Mouse (Mus musculus) brain, embryonic 14.5 days (tissue): ENCODE results near the gene Anapc11. TPM values are rescaled to one million over a fixed set of nuclear protein-coding genes. Genes with fewer than 3 reads are reported as not detected.
A peak's percentile ranks its signal among the peaks of the same experiment; 100 is the strongest.

Experiments
- DNase-seq: peaks from one replicate; pipeline ENCODE4 v3.0.0-alpha.2; 2011; ENCODE audit warnings: low read depth
- CTCF ChIP-seq: fragments of 200-500 bp; IDR thresholded peaks from 2 replicates; pipeline ENCODE4 v1.5.1; 2012; ENCODE audit warnings: inconsistent platforms, mild to moderate bottlenecking, moderate library complexity, borderline replicate concordance; ENCODE audit not compliant: insufficient read depth, insufficient read length; ENCODE audit errors: extremely low read depth
- POLR2A ChIP-seq: fragments of 200-500 bp; IDR thresholded peaks from 2 replicates; pipeline ENCODE4 v1.6.1; 2012; ENCODE audit warnings: mild to moderate bottlenecking, inconsistent platforms, borderline replicate concordance; ENCODE audit not compliant: poor library complexity, insufficient read depth, insufficient read length, severe bottlenecking; ENCODE audit errors: extremely low read depth
- polyA plus RNA-seq: library from polyadenylated mRNA; depleted of rRNA; stranded (reverse); fragments of >200 nt; gene quantifications from 2 replicates; pipeline ENCODE4 v1.2.3, GENCODE M21; 2012

The Anapc11 gene
- polyA plus RNA-seq, 1 experiment: 175 TPM

DNA sequence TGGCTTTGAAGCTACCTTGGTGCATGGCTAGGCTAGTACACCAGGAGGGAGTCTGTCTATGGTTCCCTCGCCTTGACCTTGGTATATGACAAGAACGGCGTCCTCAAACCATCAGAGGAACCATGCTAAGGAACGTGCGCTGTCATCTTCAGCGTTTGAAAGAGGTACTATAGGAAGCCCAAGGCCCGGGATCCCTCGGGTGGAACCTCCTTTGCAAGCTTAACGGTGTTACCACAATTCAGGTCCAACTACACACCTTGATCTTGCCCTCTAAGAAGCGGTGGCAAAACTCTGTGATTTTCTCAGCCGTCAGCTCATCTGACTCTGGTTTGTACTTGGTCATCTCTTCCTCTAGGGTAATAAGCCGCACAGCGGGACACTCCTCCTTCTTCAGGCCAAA, 35.3 kb upstream of the Anapc11 start:
- TF ChIP-seq CTCF (no peak), POLR2A (no peak)
- DNase-seq: no peak

DNA sequence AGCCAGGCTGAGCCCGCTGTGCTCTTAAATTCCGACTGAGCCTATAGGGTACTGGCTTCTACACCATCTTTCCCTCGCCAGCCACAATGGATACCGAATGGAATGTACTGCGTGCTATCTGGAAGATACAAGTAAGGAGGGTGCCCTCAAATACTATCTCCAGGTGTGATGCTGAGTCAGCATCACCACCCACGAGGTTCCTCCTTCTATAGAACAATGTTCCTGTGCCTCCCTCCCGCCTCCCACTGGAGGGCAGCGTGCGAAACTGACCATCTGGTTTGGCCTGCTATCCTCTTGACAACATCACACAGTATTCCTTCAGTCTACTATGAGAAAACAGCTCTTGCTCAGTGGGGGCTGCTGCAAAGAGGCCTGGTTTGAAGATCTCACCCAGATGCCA, 33.1 kb upstream of the Anapc11 start:
- no peak for TF ChIP-seq CTCF
- no peak for TF ChIP-seq POLR2A

DNA sequence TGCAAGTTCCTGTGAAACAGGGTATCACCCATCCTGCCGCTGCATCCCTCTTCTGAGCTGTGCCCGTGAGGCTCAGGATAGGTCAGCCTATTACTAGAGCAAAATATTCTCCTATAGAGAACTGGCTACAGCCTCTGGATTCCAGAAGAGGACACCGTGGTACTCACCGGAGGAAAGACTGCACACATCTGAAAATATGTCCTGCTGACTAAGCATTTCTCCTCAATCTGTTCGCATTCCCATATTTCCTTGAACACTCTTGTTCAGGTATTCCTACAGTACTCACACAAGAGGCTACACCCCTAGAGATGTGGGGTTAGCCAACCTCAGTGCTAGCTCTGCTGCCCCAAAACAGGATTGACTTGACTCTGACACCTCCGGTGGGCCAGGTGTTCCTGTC, 29.9 kb upstream of the Anapc11 start:
- TF ChIP-seq POLR2A (no peak), CTCF (no peak)
- no peak for DNase-seq

More for the DNA sequence above, 33.1 kb upstream of the Anapc11 start:
- DNase-seq: no peak

DNA sequence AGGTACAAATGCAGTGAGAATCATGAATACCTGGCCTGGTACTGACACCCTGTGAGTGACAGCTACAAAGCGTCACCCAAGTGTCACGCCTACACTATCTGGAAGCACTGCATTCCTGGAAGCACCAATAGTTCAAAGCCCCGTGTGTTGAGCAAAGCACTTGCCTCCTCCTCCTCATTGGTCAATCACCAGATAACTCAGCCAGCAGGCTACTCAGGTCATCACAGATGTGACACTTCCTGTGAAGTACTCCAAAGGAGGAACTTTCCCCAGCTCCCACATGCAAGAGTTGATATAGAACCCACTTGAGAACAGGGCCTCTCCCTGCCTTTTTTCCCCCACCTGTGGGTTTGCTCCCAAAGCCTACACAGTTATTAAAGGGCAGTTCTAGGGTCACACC, 27.1 kb upstream of the Anapc11 start:
- no peak for DNase-seq
- TF ChIP-seq POLR2A: no peak
- no peak for TF ChIP-seq CTCF

DNA sequence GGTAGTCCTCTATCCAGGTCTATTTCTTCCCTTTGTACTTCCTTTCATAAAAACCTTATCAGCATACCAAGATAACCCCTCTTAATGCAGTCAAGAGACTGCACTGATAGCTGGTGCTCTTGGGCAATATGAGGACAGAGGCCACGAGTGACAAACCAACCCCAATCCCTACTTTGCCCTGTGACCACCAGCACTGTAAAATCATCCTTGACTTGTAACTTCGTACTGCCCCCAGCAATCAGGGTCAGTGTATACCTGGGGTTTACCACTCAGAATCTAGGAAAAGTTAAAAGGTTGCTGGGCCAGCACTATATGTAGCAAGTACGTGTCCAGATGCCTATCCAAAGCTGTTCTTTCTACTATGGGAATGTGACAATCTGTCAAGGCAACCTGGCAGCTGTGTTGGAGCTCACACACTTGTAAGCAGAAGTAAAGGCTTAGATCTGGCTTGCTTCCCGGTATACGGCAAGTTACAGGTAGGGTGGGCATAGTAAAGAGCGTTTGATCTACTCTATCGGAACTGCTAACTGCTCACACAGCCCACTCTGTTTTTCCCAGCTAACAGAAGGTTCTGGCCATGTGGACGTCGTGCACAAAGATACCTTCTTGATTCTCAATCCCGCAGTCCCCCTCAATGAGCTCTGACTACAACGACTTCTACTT, 26.3 kb upstream of the Anapc11 start:
- peak; percentile 19 for DNase-seq
- TF ChIP-seq POLR2A (no peak), CTCF (no peak)

DNA sequence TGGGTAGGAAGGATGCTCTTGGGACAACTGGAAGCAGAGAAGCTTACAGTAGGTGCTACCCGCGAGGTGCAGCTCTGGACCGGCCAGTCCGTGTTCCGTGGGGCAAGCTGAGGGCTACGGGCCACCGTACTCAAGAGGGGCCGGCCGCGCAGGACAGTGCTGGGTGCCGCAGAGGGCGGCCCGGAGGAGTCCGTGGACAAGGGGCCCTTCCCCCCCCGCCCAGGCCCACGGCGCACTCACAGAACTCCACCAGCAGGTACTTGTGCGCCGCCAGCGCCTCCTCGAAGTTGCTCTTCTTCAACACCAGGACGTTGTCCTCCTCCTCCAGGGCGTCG, 25.8 kb upstream of the Anapc11 start:
- DNase-seq: no peak
- no peak for TF ChIP-seq POLR2A
- TF ChIP-seq CTCF: no peak

DNA sequence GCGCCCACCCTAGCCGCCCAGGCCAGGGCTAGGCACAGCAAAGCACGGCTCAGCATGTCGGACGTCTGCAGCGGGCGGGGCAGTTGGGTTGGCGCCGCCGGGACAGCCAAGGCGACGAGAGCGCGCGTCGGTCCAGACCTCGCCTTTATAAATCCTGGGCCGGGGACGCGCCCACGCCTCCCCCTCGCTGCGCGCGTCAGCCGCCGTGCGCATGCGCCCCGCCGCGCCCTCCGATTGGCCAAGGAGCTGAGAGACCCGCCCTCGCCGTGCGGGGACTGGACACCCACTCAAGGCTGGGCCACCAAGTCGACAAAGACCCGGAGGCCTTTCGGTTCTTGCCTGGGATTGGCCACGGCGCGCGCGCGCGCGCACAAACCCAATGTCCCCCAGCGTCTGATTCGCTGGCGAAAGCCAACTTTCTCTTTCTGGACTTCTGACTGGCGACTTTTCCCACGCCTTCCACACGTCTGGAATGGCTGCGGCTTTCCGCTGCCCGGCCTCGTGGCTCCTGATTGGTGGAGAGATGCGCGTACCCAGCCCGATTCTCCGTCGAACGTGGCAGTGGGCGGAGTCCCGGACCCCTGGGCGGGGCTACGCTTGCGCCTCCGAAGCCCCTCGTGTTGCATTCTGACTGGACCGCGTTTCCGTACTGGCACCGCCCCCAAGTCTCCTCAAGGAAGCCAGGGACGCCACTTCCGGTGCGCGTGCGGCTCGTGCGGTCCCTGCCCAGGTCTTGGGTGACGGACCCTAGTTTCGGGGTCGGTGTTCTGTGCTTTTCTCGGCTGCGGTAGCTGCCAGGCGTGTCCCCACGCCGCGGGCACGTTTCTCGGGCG, 25.3 kb upstream of the Anapc11 start, which contains the start of gene P4hb:
P4hb (minus strand) TSS at position 502 of the 833 bp plus-strand sequence.
- peak; percentile 100 for DNase-seq

DNA sequence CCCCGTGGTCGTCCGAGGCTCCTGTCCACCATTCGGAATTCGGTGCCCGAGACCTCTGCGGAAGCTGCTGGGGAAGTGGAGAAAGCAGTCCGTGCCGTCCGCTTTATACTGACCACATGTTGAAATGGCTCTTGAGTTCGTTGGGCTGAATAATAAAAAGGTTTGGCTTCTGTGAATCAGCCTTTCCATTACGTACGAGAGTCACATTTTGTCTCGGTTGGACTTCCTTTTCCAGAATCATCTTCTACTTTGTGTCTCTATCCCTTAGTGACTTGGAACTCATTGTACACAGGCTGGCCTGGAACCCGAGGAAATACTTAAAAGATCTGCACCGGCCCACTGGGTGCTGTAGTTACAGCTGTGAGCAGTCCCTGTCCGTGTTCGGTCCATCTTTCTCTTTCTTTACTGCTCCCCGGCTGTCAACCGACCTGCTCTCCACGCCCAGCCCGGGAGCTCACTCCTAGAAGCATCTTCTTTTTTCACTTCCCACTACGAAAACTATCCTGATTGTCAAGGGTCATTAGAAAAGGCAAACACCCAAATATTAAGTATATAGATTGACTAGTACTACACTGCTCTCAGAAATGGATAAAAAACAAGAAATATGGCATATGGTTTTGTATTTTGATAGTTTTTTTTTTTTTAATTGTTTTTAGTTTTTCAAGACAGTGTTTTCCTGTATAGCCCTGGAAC, 24.5 kb upstream of the Anapc11 start:
- TF ChIP-seq CTCF (no peak), POLR2A (no peak)
- no peak for DNase-seq

More for the DNA sequence above, 25.3 kb upstream of the Anapc11 start, which contains the start of gene P4hb:
- TF ChIP-seq POLR2A (peak; percentile 93), CTCF (no peak)

DNA sequence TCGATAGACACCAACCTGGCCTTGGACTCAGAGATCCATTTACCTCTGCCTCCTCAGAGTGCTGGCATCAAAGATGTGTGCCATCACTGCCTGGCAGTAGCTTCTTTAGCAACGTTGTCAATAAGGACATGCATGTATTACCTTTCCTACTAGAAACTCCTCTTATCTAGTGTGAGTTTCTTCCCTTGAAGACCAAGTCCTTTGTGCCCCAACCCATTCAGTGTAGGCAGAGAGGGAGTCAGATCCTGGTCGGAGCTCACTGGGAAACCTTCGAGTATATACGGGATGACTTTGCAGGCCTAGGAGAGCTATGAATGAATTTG, 24.0 kb upstream of the Anapc11 start:
- TF ChIP-seq POLR2A: no peak
- TF ChIP-seq CTCF: no peak
- DNase-seq: no peak

DNA sequence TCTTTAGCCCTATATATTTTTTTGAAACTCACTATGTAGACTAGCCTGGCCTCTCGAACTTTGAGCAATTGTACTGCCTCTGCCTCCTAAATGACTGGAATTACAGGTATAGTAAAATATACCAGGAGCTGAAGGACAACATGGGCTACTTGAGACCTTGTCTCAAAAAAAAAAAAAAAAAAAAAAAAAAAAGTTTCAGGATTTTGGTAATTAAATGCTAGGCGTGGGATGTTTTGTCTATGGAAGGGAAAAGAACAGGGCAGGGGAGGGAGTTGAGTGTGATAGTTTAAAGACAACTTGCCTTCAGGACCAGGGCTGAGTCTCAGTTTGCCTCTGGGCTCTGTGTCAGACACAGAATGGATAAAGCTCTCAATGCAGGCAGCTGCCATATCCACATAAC, 23.2 kb upstream of the Anapc11 start:
- no peak for TF ChIP-seq CTCF
- no peak for TF ChIP-seq POLR2A
- no peak for DNase-seq

DNA sequence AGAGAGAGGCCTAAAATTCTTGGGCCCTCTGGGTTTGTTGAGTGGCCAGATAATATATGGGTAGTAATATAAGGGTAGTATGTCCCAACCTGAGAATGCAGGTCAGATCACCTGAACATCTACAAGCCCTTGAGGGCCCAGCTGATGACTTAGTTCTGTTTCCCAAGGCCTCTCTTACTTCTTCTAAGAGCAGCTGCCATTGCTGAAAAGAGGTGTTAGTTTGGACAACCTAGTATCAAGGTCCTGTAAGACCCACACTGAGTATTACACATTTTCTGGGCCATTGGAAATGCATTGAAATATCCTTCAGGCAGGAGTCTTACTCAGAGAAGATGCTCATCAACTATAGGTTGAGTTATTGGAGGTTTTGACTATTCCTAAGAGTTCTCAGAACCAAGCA, 22.3 kb upstream of the Anapc11 start:
- TF ChIP-seq CTCF (no peak), POLR2A (no peak)
- DNase-seq: no peak

DNA sequence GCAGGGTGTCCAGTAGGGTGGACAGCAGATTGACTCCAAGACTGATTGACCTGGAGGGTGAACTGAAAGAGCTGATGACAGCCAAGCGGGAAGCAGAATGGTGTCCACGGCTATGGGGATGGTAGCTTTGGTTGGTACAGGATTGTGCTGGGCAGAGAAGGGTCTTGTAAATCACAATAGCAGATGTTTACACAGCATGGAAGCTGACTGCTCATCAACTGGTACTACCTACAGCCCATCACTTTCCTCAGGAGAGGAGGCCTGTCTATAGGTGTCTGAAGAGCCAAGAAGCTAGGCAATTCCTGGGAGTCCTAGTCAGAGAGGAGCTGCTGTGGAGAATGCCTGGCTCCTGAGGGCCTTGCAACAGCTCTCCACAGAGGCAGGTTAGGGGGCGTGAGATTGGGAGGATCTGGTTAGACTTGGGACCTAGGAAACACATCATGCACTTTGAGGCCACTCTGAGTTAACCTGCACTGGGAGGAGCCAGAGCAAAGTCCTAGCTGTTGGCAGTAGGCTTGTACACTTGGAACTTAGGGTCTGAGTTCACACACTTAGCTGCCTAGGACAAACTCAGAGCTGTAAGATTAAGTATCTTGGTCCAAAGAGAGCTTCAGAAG, 21.7 kb upstream of the Anapc11 start:
- no peak for DNase-seq

More for the DNA sequence above, 21.7 kb upstream of the Anapc11 start:
- TF ChIP-seq CTCF: no peak
- TF ChIP-seq POLR2A: no peak
